Mouse (Mus musculus) T-helper 17 cell (primary cell): ENCODE data around the gene Sufu.

Source experiments
- in situ Hi-C, 2 experiments: fragments of 300-600 bp; cut with MboI, MseI; formaldehyde crosslinking; loops; 1 replicate in 1 of 2; 2 replicates in 1 of 2; pipeline ENCODE4 v1.15.1; 2025; ENCODE audit warnings: high pct_unique_total_duplicates in 2 of 2

The Sufu gene

DNA sequence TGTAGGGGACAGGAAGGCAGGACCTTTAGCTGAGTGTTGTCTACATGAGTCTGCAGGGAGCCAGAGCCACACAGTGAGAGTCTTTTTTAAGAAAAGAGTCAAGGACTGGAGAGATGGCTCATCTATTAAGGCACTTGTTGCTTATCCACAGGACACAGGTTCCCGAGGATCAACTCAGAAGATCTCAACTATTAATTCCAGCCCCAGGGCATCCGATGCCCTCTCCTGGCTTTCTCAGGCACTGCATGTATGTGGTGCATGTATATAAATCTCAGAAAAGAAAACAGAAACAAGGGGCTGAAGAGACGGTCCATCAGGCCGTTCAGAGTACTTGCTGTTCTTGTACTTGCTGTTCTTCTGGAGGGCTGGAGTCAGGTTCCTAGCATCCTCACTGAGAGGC is 4.7 kb upstream of the Sufu start:
- in situ Hi-C loops, result no loop called here

GRCm38 (mm10) chr19:46394712-46395108 is 2.0 kb upstream of the Sufu start:
- in situ Hi-C loops, result loop anchor here in 1 of 2 experiments (5.0 kb wide), 1 partner anchor 108 kb away; the partner anchor contains the start of gene Trim8

DNA sequence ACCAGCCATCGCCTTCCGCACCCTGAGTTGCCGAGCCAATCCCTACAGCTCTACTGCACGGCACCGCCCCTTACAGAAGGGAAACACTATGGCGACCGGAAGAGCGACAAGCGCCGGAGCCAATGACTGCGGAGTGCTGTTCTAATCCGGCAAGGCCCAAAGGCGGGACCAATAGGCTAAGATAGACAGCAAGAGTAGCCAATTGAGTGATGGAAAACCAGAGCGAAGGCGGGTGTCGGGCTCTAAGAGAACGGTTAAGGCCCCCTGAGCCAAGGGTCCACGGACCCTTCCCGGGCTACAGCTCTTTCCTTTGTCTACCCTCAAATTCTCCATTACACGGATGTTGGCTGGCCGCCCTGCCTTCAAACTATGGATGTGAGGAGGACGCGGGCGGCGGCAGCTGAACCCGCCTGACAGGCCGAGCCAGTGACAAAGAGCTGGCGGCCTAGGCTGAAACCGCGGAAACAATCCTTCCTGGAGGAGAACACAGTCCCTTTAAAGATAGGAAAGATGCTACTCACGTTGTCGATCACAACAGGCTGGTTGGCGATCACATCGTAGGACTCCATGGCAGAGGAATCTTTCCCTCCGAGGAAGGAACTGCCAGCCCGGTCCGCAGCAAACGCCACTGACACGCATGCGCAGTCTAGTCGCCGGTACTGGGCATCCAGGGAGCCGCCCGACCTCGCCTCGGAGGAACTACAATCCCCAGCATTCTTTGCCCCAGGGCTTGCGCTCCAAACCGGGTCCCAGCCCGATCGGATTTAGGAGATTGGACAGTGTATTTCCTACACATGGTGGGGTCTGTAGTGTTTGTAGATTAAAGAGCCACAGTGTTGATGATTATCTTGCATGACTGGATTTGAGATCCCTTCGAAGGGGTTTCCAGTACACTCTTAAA is 1.3 kb upstream of the Sufu start, which contains the start of gene Actr1a:
Actr1a (minus strand) TSS at position 640 of the 901 bp plus-strand sequence.
- in situ Hi-C loops, result loop anchor here in 1 of 2 experiments (5.0 kb wide), 1 partner anchor 107 kb away; the partner anchor contains the start of gene Trim8

- in situ Hi-C loops, result loop anchor here in 1 of 2 experiments (5.0 kb wide), 1 partner anchor 106 kb away; the partner anchor contains the start of gene Trim8
Measured at GRCm38 (mm10) chr19:46396109-46396508, 587 bp upstream of the Sufu start.

GRCm38 (mm10) chr19:46397436-46398001 is 823 bp downstream of the Sufu start:
- in situ Hi-C loops, result loop anchor here in 1 of 2 experiments (5.0 kb wide), 1 partner anchor 105 kb away; the partner anchor contains the start of gene Trim8

DNA sequence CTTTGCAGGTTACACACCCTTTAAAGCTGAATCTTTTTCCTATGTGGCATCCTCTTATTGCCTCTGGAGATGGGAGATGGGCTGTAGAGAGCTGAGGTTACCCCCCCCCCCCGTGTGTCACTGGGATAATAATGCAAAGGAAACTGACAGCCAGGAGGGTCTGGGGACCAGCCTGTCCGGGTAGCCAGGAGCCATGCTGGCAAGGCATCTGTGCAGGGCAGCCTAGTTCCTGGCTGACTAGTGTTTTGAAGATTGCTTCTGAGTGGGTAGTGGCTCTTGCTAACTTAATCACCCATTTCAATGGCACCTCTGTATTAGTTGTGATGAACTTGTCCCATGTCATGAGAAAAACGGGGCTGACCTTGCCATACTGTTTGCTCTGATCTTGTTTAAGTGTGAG is 1.7 kb downstream of the Sufu start:
- in situ Hi-C loops, result loop anchor here in 1 of 2 experiments (5.0 kb wide), 1 partner anchor 104 kb away; the partner anchor contains the start of gene Trim8

DNA sequence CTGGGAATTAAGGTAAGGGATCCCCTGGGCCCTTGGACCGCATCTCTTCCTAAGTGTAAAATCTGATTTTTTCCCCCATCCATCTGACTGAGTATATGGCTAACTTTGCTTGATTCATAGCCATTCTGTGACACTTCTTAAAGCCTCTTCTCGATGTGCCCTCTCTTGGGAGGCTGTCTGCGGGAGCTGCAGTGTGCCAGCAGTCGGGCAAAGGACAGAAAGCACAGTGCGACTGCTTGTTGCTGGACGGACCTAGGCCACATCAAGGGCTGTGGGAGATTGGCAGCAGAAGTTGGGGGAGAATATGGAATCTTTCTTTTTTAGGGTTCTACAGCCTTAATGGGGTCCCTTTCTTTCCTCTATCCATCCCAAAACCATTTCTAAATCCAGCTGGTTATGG is 2.7 kb downstream of the Sufu start:
- in situ Hi-C loops, result loop anchor here in 1 of 2 experiments (5.0 kb wide), 1 partner anchor 103 kb away; the partner anchor contains the start of gene Trim8

DNA sequence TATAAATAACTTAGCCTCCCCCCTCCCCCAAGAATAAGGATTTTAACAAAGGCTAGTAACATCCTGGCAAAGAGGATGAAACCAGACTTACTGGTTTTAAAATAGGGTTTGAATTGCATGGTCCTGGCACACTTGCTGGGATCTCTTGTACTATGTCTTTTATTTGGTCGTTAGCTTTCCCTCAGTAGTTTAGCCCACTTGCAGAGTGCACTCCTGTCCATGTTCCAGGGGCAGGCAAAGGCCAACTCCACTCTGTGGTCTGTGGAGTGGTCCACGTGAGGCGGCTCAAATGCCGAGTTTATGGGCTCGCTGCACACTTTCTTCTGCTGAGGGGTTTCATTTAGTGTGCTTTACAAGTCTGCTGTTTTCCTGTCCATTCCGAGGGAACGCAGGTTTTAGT is 3.2 kb downstream of the Sufu start:
- in situ Hi-C loops, result loop anchor here in 1 of 2 experiments (5.0 kb wide), 1 partner anchor 102 kb away; the partner anchor contains the start of gene Trim8

DNA sequence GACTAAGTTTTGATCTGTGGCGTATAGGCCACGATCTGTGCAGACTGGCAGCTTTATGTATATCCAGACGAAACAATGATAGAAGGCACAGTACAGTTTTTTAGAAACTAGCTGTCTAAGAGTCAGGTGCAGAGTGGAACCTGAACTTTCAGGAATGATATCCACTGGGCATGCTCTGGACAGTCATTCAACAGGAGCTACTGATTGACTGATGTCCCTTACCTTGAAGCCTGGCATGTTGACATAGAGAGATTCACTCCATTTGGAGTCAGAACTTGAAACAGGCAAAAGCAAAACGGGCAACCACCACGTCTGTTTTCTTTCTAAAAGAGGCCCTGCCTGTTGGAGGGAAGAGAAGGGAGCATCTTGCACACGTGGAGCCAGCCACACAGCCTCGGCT is 3.9 kb downstream of the Sufu start:
- in situ Hi-C loops, result no loop called here

- in situ Hi-C loops, result no loop called here
Measured at GRCm38 (mm10) chr19:46404030-46404429, 7.3 kb downstream of the Sufu start.

DNA sequence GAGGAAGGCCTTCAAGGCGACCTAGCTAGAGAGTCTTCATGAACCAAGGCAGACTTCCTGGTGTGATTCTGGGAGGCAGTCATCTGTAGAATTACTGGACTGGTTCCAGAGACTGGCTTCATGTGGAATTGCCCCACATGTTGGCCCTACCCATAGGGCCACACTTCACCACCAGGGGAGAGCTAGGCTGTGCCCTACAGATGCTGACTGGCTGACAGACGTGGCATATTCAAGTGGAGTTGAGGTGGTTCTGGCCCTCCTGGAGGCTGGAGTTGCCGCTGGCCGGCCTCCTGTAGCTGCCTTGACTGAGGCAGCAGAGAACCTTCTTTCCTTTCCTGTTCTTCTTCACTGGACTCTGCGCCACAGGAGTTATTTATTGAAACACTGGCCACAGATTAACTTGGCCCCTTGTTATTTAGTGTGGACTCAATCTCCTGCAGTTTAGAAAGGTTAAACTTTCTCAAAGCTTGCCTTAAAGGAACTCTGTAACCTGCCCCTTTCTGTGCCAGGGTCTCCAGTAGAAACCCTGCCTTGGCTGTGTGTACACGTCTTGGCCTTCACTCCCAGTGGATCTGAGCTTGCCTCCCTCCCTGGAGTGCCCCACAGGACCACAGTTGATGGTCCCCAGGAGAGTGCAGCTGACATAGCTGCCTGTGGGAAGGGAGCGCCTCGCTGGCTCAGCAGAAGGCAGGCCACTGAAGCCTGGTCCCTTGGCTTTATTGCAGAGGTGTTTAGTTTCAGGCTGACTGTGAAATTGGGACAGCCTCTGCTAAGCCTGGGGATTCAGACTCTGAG is 10.1 kb downstream of the Sufu start:
- in situ Hi-C loops, result no loop called here

- in situ Hi-C loops, result no loop called here
Measured at GRCm38 (mm10) chr19:46409506-46409905, 12.8 kb downstream of the Sufu start.

DNA sequence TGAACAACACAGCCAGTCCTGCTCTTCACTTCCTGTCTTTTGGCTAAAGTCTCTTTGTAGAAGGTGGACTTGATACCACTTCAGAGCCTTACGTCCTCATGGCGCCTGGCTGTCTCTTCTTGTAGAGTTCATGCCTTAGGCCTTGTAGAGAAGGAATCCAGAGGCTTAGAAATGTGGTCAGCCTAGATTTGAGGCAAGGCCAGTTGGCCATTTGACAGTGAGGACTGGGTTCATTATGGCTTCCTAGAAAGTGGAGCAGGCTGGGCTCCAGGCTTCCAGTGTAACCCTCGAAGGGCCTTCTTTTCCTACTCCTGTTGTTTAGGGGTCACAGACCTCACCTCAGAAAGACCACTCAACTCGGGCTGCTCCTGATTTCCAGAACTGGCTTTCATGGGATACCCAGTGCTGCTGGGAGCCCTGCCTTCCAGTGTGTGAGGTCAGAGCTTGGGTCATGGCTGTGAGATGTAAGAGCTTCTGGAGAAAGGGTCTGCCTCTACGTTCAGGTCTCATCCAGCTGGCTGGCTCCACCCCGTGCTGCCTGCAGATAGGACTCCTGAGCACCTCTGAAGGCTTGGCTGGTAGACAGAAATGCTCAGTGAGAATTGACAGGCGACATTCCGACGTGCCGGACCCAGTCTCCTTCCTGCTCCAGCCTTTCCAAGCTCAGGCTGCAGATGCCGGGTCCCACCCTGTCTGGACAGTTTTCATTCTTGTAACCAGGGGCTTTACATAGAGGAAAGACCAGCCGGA is 15.5 kb downstream of the Sufu start:
- in situ Hi-C loops, result no loop called here

- in situ Hi-C loops, result no loop called here
Measured at GRCm38 (mm10) chr19:46413969-46414368, 17.3 kb downstream of the Sufu start.

DNA sequence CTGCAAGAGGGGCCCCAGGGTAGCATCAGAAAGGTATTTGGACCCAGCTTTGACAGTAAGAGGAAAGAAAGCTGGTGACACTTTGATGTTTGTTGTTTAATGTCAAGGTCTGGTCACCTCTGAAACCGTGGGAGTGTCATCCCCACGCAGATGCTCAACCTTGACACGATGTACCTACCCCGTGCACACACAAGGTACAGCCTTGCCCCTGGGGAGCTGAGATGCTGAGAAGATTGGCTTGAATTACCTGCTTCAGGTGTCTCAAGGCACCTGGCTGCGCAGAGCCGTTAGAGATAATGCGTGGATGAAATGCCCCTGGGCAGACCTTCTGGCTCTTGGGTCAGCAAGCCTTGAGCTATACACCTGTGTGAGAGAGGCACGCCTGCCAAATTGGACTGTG is 17.8 kb downstream of the Sufu start:
- in situ Hi-C loops, result no loop called here

GRCm38 (mm10) chr19:46416276-46416675 is 19.6 kb downstream of the Sufu start:
- in situ Hi-C loops, result no loop called here

- in situ Hi-C loops, result no loop called here
Measured at GRCm38 (mm10) chr19:46418051-46418450, 21.4 kb downstream of the Sufu start.

- in situ Hi-C loops, result no loop called here
Measured at GRCm38 (mm10) chr19:46420410-46420809, 23.7 kb downstream of the Sufu start.

- in situ Hi-C loops, result no loop called here
Measured at GRCm38 (mm10) chr19:46422384-46423338, 26.0 kb downstream of the Sufu start.

GRCm38 (mm10) chr19:46425266-46425665 is 28.6 kb downstream of the Sufu start:
- in situ Hi-C loops, result no loop called here
